Mouse (Mus musculus): ENCODE measurements around the gene Reck. TPM values are rescaled to one million over a fixed set of nuclear protein-coding genes. Genes with fewer than 3 reads are reported as not detected.

The Reck gene
- 1.8 and 2.3 TPM in 2 replicates for polyA plus RNA-seq (2015; fragmentation: Nextera tagmentation; extraction: Ambion mirVana)

- peak within 1 kb of the TSS; percentile 69 for H3K9ac ChIP-seq (replicated peaks)
- no peaks in the 10 kb centered on the region for H3K36me3 ChIP-seq (replicated peaks; ENCODE audit: insufficient read depth, low read length)
- no peak within 1 kb of the TSS for H3K27ac ChIP-seq (ENCODE audit: low read depth)
- H3K27me3 ChIP-seq (ENCODE audit: insufficient read depth, low read length), result no peaks in the 10 kb centered on the region
- H3K4me2 ChIP-seq (ENCODE audit: low read depth, low read length), result peak within 1 kb of the TSS; percentile 93
- ATAC-seq (peak; percentile 87), DNase-seq (peak; percentile 85)
- H3K9me3 ChIP-seq (ENCODE audit: low read length), result no peaks in the 10 kb centered on the region
- WGBS (ENCODE audit: insufficient replicate concordance), result 1% methylated on average over 68 of the region's 73 CpGs
- H3K4me1 ChIP-seq (ENCODE audit: insufficient read depth), result peaks cover 10% of the 10 kb centered on the region
- H3K4me3 ChIP-seq (ENCODE audit: low read depth, low read length), result peak within 1 kb of the TSS; percentile 78
- TF ChIP-seq EP300 (IDR thresholded peaks at IDR 0.05; ENCODE audit: low read depth), result no peak
- no peak for TF ChIP-seq CTCF (IDR thresholded peaks at IDR 0.05; ENCODE audit: low read depth)
Observed at GRCm38 (mm10) chr4:43875160-43875918, at the start of gene Reck. Reck (plus strand) TSS chr4:43875530.

DNA sequence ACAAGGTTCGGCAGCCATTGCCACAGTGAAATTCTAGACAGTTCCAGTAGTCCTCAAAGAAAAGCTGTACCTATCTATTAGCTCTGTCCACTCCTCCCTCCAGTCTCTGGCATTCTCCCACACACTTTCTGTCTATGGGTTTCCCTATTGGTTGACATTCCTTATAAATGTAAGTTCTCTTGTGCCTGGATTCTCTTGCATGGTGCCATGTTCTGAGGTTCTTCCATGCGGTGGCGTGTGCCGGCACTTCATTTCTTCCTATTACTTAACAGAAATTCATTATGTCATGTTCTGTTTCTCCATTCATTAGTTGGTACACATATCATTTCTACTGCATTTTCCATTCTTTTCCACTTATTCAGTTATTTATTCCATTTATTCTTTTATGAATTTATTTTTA is 46.5 kb upstream of the Reck start:
- no peak overlapping the region for H3K4me2 ChIP-seq (ENCODE audit: low read depth, low read length)
- H3K36me3 ChIP-seq (replicated peaks; ENCODE audit: insufficient read depth, low read length), result no peaks in the 10 kb centered on the region
- H3K9ac ChIP-seq (replicated peaks), result no peak overlapping the region
- no peaks in the 10 kb centered on the region for H3K4me1 ChIP-seq (ENCODE audit: insufficient read depth)
- no peaks in the 10 kb centered on the region; the same call in 1 of the 2 replicates for H3K27me3 ChIP-seq (ENCODE audit: insufficient read depth, low read length)
- H3K9me3 ChIP-seq (ENCODE audit: low read length), result no peaks in the 10 kb centered on the region
- TF ChIP-seq CTCF (IDR thresholded peaks at IDR 0.05; ENCODE audit: low read depth) (no peak), EP300 (IDR thresholded peaks at IDR 0.05; ENCODE audit: low read depth) (no peak)
- ATAC-seq (no peak), DNase-seq (peak; percentile 1)
- no peak overlapping the region for H3K27ac ChIP-seq (ENCODE audit: low read depth)
- H3K4me3 ChIP-seq (ENCODE audit: low read depth, low read length), result no peak overlapping the region
- WGBS (ENCODE audit: insufficient replicate concordance), result 90% methylated on average over 4 of the region's 4 CpGs

GRCm38 (mm10) chr4:43832031-43832430 is 43.3 kb upstream of the Reck start:
- no peak for TF ChIP-seq EP300 (IDR thresholded peaks at IDR 0.05; ENCODE audit: low read depth)
- TF ChIP-seq CTCF (IDR thresholded peaks at IDR 0.05; ENCODE audit: low read depth), result 0 out of 2 replicates have a peak, but pooled peaks have one; percentile 16
- DNase-seq, result peak; percentile 23

GRCm38 (mm10) chr4:43833752-43834151 is 41.6 kb upstream of the Reck start:
- Histone ChIP-seq H3K9ac (replicated peaks) (no peak overlapping the region), H3K9me3 (ENCODE audit: low read length) (no peaks in the 10 kb centered on the region), H3K4me3 (ENCODE audit: low read depth, low read length) (no peak overlapping the region), H3K27me3 (ENCODE audit: insufficient read depth, low read length) (no peaks in the 10 kb centered on the region), H3K4me1 (ENCODE audit: insufficient read depth) (no peaks in the 10 kb centered on the region), H3K27ac (ENCODE audit: low read depth) (no peak overlapping the region), H3K36me3 (replicated peaks; ENCODE audit: insufficient read depth, low read length) (no peaks in the 10 kb centered on the region), H3K4me2 (ENCODE audit: low read depth, low read length) (no peak overlapping the region)
- 58% methylated on average over 5 of the region's 5 CpGs for WGBS (ENCODE audit: insufficient replicate concordance)
- ATAC-seq, result no peak
- TF ChIP-seq CTCF (IDR thresholded peaks at IDR 0.05; ENCODE audit: low read depth), result no peak
- no peak for TF ChIP-seq EP300 (IDR thresholded peaks at IDR 0.05; ENCODE audit: low read depth)
- no peak for DNase-seq

More at GRCm38 (mm10) chr4:43832031-43832430, 43.3 kb upstream of the Reck start:
- Histone ChIP-seq H3K27me3 (ENCODE audit: insufficient read depth, low read length) (no peaks in the 10 kb centered on the region), H3K4me2 (ENCODE audit: low read depth, low read length) (no peak overlapping the region), H3K9ac (replicated peaks) (no peak overlapping the region), H3K4me3 (ENCODE audit: low read depth, low read length) (no peak overlapping the region), H3K4me1 (ENCODE audit: insufficient read depth) (no peaks in the 10 kb centered on the region), H3K27ac (ENCODE audit: low read depth) (no peak overlapping the region), H3K36me3 (replicated peaks; ENCODE audit: insufficient read depth, low read length) (no peaks in the 10 kb centered on the region), H3K9me3 (ENCODE audit: low read length) (no peaks in the 10 kb centered on the region)
- no peak for ATAC-seq
- WGBS (ENCODE audit: insufficient replicate concordance), result 62% methylated on average over 5 of the region's 5 CpGs

GRCm38 (mm10) chr4:43834749-43835148 is 40.6 kb upstream of the Reck start:
- Histone ChIP-seq H3K4me2 (ENCODE audit: low read depth, low read length) (no peak overlapping the region), H3K27me3 (ENCODE audit: insufficient read depth, low read length) (no peaks in the 10 kb centered on the region), H3K27ac (ENCODE audit: low read depth) (no peak overlapping the region), H3K4me1 (ENCODE audit: insufficient read depth) (no peaks in the 10 kb centered on the region), H3K4me3 (ENCODE audit: low read depth, low read length) (no peak overlapping the region), H3K9ac (replicated peaks) (no peak overlapping the region), H3K36me3 (replicated peaks; ENCODE audit: insufficient read depth, low read length) (no peaks in the 10 kb centered on the region), H3K9me3 (ENCODE audit: low read length) (no peaks in the 10 kb centered on the region)
- no peak for TF ChIP-seq CTCF (IDR thresholded peaks at IDR 0.05; ENCODE audit: low read depth)
- TF ChIP-seq EP300 (IDR thresholded peaks at IDR 0.05; ENCODE audit: low read depth), result no peak
- ATAC-seq (no peak), DNase-seq (no peak)
- WGBS (ENCODE audit: insufficient replicate concordance), result 44% methylated on average over 4 of the region's 4 CpGs

DNA sequence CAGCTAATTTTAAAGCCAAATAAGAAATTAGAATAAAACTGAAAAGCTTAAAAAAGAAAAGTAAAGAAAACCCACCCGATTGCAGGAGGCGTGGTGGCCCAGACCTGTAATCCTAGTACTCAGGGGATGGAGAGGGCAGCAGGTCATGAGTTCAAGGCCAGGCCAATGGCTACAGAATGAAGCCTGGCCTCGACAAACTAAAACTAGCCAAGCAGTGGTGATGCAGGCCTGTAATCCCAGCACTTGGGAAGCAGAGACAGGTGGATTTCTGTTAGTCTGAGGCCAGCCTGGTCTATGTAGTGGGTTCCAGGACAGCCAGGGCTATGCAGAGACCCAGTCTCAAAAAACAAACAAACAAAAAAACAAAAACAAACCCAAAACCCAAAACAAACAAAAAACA is 37.0 kb upstream of the Reck start:
- Histone ChIP-seq H3K9me3 (ENCODE audit: low read length) (no peaks in the 10 kb centered on the region), H3K36me3 (replicated peaks; ENCODE audit: insufficient read depth, low read length) (no peaks in the 10 kb centered on the region), H3K4me3 (ENCODE audit: low read depth, low read length) (no peak overlapping the region), H3K27ac (ENCODE audit: low read depth) (no peak overlapping the region), H3K4me1 (ENCODE audit: insufficient read depth) (no peaks in the 10 kb centered on the region), H3K27me3 (ENCODE audit: insufficient read depth, low read length) (no peaks in the 10 kb centered on the region), H3K4me2 (ENCODE audit: low read depth, low read length) (no peak overlapping the region), H3K9ac (replicated peaks) (no peak overlapping the region)
- no peak for ATAC-seq
- no peak for DNase-seq
- WGBS (ENCODE audit: insufficient replicate concordance), result 67% methylated on average over 3 of the region's 3 CpGs
- TF ChIP-seq EP300 (IDR thresholded peaks at IDR 0.05; ENCODE audit: low read depth) (no peak), CTCF (IDR thresholded peaks at IDR 0.05; ENCODE audit: low read depth) (no peak)
